Mouse (Mus musculus) frontal cortex, adult (tissue): Measurements from ENCODE around the gene Mrps16.

Source experiments
- ATAC-seq: cut with Nextera tagmentation; 2 replicates; pipeline ENCODE4 v1.9.2; 2017; ENCODE audit warnings: mild to moderate bottlenecking, moderate library complexity, mixed read lengths; ENCODE audit not compliant: low TSS enrichment

The Mrps16 gene

GRCm38 (mm10) chr14:20368271-20368670 lies 25.2 kb downstream of the Mrps16 start:
- no peak for ATAC-seq

DNA sequence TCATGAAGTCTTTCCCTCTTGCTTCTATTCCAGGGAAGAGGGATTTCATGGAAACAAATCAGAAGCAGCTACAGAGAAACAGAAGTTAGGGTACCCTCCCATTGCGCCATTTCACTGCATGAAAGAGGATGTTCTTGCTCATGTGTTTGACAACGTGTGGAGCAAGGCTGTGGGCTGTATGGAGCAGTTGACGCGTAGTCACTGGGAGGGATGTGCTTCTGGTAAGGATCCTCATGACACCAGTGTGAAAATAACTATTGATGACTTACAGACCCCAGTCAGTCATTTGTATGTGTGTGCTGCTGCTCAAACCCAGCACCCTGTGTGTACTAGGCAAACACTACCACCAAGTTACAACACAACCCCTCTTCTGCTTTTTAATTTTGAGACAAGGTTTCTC lies 30.2 kb downstream of the Mrps16 start:
- no peak for ATAC-seq

DNA sequence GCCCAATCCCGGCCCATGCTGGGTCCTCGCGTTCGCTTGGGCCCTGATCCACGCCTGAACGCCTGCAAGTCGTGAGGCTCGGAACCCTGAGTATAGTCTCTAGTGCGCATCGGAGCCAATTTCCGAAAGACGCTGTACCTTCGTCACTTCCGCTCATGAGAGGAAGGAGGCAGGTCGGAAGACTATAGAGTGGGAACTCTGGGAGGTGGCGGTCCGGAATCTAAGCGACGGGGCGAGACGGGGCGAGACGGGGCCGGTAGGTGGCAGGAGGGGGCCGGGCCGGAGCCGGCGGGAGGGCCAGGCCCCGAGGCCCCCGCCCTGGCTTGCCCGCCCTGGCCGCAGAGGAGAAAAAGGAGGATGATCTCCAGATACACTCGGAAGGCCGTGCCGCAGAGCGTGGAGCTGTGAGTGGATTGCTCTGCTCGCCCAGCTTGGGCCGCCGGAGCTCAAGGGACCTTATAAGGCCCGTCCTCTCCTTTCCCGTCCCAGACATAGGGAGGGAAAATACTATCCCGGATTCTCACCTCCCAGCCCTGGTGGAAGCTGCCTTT lies 45.4 kb downstream of the Mrps16 start, which contains the start of the genes Ecd and Fam149b:
Ecd (minus strand) TSS at position 131 of the 551 bp plus-strand sequence.
Fam149b (plus strand) TSS at position 172 of the 551 bp plus-strand sequence.
- peak; percentile 96 for ATAC-seq

- peak; percentile 64 for ATAC-seq
Measured at GRCm38 (mm10) chr14:20347441-20347990, 45.9 kb downstream of the Mrps16 start.

- no peak for ATAC-seq
Measured at GRCm38 (mm10) chr14:20345885-20346284, 47.5 kb downstream of the Mrps16 start.

GRCm38 (mm10) chr14:20340866-20341265 lies 52.6 kb downstream of the Mrps16 start:
- ATAC-seq, result no peak

GRCm38 (mm10) chr14:20340149-20340548 lies 53.3 kb downstream of the Mrps16 start:
- ATAC-seq, result 0 out of 2 replicates have a peak, but pooled peaks have one; percentile 31

GRCm38 (mm10) chr14:20339415-20339814 lies 54.0 kb downstream of the Mrps16 start:
- no peak for ATAC-seq
